Mouse (Mus musculus) small intestine, adult 2 months (tissue): ENCODE data around the gene Syk.

Experiments
- CTCF ChIP-seq: fragments of 200-500 bp; IDR thresholded peaks from 2 replicates; pipeline ENCODE4 v1.5.1; 2012; ENCODE audit warnings: low read depth, mild to moderate bottlenecking, control low read depth, inconsistent platforms, low read length, moderate library complexity, mixed read lengths; ENCODE audit not compliant: insufficient replicate concordance, insufficient read length; ENCODE audit errors: extremely low read depth
- POLR2A ChIP-seq: fragments of 200-500 bp; IDR thresholded peaks from 2 replicates; pipeline ENCODE4 v1.6.1; 2012; ENCODE audit warnings: low read depth, mild to moderate bottlenecking, control low read depth, inconsistent platforms, low read length, moderate library complexity

DNA sequence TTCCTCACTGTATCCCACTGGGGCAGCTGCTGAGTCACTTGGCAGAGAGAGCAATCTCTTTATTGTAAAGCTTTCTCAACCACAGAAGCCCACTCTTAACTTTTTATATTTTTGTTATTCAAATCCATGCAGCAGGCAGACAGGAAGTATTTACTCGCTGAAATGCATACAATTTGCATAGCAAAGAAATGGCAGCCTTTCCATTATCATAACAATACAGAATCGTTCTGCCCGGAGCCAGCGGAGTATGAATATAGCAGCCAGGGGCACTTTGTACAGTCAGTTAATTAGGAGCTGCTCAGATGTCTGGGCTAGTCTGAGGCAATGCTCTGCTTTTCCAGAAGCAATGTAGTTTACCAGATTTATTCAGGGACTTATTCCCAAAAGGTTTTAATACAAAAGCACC, 20.8 kb upstream of the Syk start:
- TF ChIP-seq POLR2A: no peak
- no peak for TF ChIP-seq CTCF
